Comparison of ENCODE assay signal across 9 mouse cellular contexts in genomic region chr10:55979898-55980521, GRCm38 (mm10).
DNase-seq lines count a peak whose midpoint lies in the region; ATAC-seq lines count a peak whose summit lies in the region.
"Had no signal": no experiment of that assay in that cellular context is flagged by ENCODE, and none has a peak within 500 bp of the region (broad histone marks: within the 10 kb centered on the region; RNA-seq: fewer than 3 reads in every experiment).

No protein-coding gene starts in this region.

- 0 out of 2 replicates have a peak, but pooled peaks have one; percentile 55 for ATAC-seq in embryonic facial prominence, embryonic 14.5 days (ENCODE audit: low read depth)

- no peaks in the 10 kb centered on the region for H3K9me3 ChIP-seq in embryonic facial prominence, embryonic 14.5 days (ENCODE audit: control insufficient read depth, low read length)

- H3K4me1 ChIP-seq in embryonic facial prominence, embryonic 14.5 days (ENCODE audit: control insufficient read depth, insufficient read depth, low read length): no peaks in the 10 kb centered on the region

- H3K9ac ChIP-seq in embryonic facial prominence, embryonic 14.5 days (ENCODE audit: low read depth, low read length): no peak overlapping the region

- H3K27ac ChIP-seq in embryonic facial prominence, embryonic 14.5 days (replicated peaks; ENCODE audit: low read depth, low read length): no peak overlapping the region
- H3K27ac ChIP-seq: macrophage had no signal

- no peak overlapping the region for H3K4me3 ChIP-seq in embryonic facial prominence, embryonic 14.5 days (ENCODE audit: low read depth, low read length)

- H3K27me3 ChIP-seq in embryonic facial prominence, embryonic 14.5 days (replicated peaks; ENCODE audit: control insufficient read depth, insufficient read depth, low read length): no peaks in the 10 kb centered on the region

- DNase-seq in gastrocnemius, postnatal 10 days: peak; percentile 14
- no peak for DNase-seq in gastrocnemius, adult 8-10 months (ENCODE audit: low spot score in 2 of 2)
- peak; percentile 69 for DNase-seq in adipocyte (ENCODE audit: low spot score)
- DNase-seq in embryonic facial prominence, embryonic 14.5 days (ENCODE audit: low spot score): peak; percentile 61
- DNase-seq in heart, postnatal 4 days: peak; percentile 60
- peak; percentile 30 to 49 for DNase-seq in layer of hippocampus, adult 8-10 months (ENCODE audit: low spot score in 2 of 2)
- DNase-seq in lung, postnatal 36 days: peak; percentile 45
- DNase-seq in right cerebral cortex, postnatal 25 days: peak; percentile 39

- no peaks in the 10 kb centered on the region for H3K36me3 ChIP-seq in embryonic facial prominence, embryonic 14.5 days (ENCODE audit: control insufficient read depth, insufficient read depth, low read length)

- no peak overlapping the region for H3K4me2 ChIP-seq in embryonic facial prominence, embryonic 14.5 days (ENCODE audit: low read depth, low read length)

- 43% methylated on average over 2 of the region's 2 CpGs for WGBS in embryonic facial prominence, embryonic 14.5 days

Comparison
In these comparisons a context has a peak if more than half of its experiments do, and no peak if none do; other contexts are left out.
1. DNase-seq: peak in gastrocnemius, postnatal 10 days (single experiment), adipocyte (single experiment), embryonic facial prominence, embryonic 14.5 days (single experiment), heart, postnatal 4 days (single experiment), layer of hippocampus, adult 8-10 months (2 of 2), lung, postnatal 36 days (single experiment) and right cerebral cortex, postnatal 25 days (single experiment); none in gastrocnemius, adult 8-10 months (0 of 2).